Mouse (Mus musculus): ENCODE results near the gene Ttc24. TPM values are rescaled to one million over a fixed set of nuclear protein-coding genes. Genes with fewer than 3 reads are reported as not detected.
A peak's percentile ranks its signal among the peaks of the same experiment; 100 is the strongest.

The Ttc24 gene
- polyA plus RNA-seq, 1 experiment from 2014 or later = not detected

GRCm38 (mm10) chr3:88030608-88031395, 47.3 kb downstream of the Ttc24 start:
- Histone ChIP-seq H3K9me3 (ENCODE audit: control insufficient read depth, low read length) (no peaks in the 10 kb centered on the region), H3K9ac (ENCODE audit: low read length) (no peak overlapping the region), H3K4me1 (replicated peaks; ENCODE audit: control insufficient read depth, insufficient read depth) (no peaks in the 10 kb centered on the region), H3K36me3 (ENCODE audit: control insufficient read depth, insufficient read depth, low read length) (no peaks in the 10 kb centered on the region), H3K27me3 (ENCODE audit: control insufficient read depth, insufficient read depth, low read length) (no peaks in the 10 kb centered on the region; the same call in 1 of the 2 replicates), H3K27ac (replicated peaks) (no peak overlapping the region), H3K4me3 (ENCODE audit: low read depth, low read length) (no peak overlapping the region), H3K4me2 (replicated peaks; ENCODE audit: low read depth) (no peak overlapping the region)
- peak; percentile 74; the same call in 1 of the 2 replicates for ATAC-seq (ENCODE audit: low FRiP score, low TSS enrichment)
- 11% methylated on average over 19 of the region's 19 CpGs for WGBS
- no peak for TF ChIP-seq CTCF (IDR thresholded peaks at IDR 0.05; ENCODE audit: low read depth)
- no peak for TF ChIP-seq EP300 (optimal IDR thresholded peaks at IDR 0.05)
- peak; percentile 82 for DNase-seq (ENCODE audit: low spot score)

DNA sequence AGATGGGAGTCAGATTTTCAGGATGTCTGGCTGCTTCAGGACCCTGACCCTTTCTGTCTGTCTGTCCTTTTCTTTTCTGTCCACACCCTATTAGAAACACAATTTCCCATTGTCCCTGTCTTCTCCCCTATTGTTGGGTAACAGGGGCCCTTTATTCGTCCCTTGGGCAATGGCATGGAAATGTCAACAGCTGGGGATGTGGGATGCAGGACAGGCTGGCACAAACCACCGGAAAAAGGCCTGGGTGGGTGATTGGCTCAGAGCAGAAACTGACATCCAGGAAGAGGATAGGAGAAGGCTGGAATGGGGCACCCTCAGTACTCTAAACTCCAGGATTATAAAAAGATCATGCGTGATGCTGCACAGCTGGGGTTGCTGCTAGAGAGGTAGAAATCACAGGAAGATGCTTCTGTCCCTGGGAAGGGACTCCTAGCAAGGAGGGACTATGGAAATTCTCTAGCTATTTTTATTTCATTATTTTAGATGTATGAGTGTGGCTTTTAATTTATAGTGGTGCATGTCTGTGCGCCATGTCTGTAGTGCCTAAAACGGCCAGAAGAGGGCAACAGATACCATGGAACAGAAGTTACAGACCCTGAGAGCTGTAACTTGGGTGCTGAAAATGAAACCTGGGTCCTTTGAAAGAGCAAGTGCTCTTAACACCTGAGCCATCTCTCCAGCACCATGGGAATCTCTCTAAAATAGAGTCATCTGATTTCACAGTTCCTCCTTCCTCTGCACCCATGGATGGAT, 50.5 kb downstream of the Ttc24 start, which contains the start of gene Hapln2:
TSS of gene Hapln2 (minus strand) at position 150 of the 753 bp plus-strand sequence.
- Histone ChIP-seq H3K4me3 (ENCODE audit: low read depth, low read length) (no peak within 1 kb of the TSS), H3K27ac (replicated peaks) (no peak within 1 kb of the TSS), H3K9me3 (ENCODE audit: control insufficient read depth, low read length) (no peaks in the 10 kb centered on the region), H3K9ac (ENCODE audit: low read length) (no peak within 1 kb of the TSS), H3K27me3 (ENCODE audit: control insufficient read depth, insufficient read depth, low read length) (peaks cover 14% of the 10 kb centered on the region; the same call in 1 of the 2 replicates), H3K36me3 (ENCODE audit: control insufficient read depth, insufficient read depth, low read length) (no peaks in the 10 kb centered on the region), H3K4me2 (replicated peaks; ENCODE audit: low read depth) (no peak within 1 kb of the TSS), H3K4me1 (replicated peaks; ENCODE audit: control insufficient read depth, insufficient read depth) (no peaks in the 10 kb centered on the region)
- TF ChIP-seq EP300 (optimal IDR thresholded peaks at IDR 0.05) = no peak
- peak; percentile 70 for TF ChIP-seq CTCF (IDR thresholded peaks at IDR 0.05; ENCODE audit: low read depth)
- 54% methylated on average over 5 of the region's 5 CpGs for WGBS
- ATAC-seq (ENCODE audit: low FRiP score, low TSS enrichment) (no peak), DNase-seq (ENCODE audit: low spot score) (peak; percentile 30)

- no peak overlapping the region for H3K9ac ChIP-seq (ENCODE audit: low read length)
- DNase-seq (ENCODE audit: low spot score) = no peak
- no peaks in the 10 kb centered on the region for H3K9me3 ChIP-seq (ENCODE audit: control insufficient read depth, low read length)
- no peak overlapping the region for H3K4me3 ChIP-seq (ENCODE audit: low read depth, low read length)
- peaks cover 17% of the 10 kb centered on the region; the same call in 1 of the 2 replicates for H3K27me3 ChIP-seq (ENCODE audit: control insufficient read depth, insufficient read depth, low read length)
- H3K27ac ChIP-seq (replicated peaks) = no peak overlapping the region
- H3K4me1 ChIP-seq (replicated peaks; ENCODE audit: control insufficient read depth, insufficient read depth) = no peaks in the 10 kb centered on the region
- 59% methylated on average over 7 of the region's 7 CpGs for WGBS
- TF ChIP-seq CTCF (IDR thresholded peaks at IDR 0.05; ENCODE audit: low read depth) (no peak), EP300 (optimal IDR thresholded peaks at IDR 0.05) (no peak)
- no peaks in the 10 kb centered on the region for H3K36me3 ChIP-seq (ENCODE audit: control insufficient read depth, insufficient read depth, low read length)
- no peak overlapping the region for H3K4me2 ChIP-seq (replicated peaks; ENCODE audit: low read depth)
- ATAC-seq (ENCODE audit: low FRiP score, low TSS enrichment) = no peak
These were observed 51.3 kb downstream of the Ttc24 start for GRCm38 (mm10) chr3:88026823-88027222.

DNA sequence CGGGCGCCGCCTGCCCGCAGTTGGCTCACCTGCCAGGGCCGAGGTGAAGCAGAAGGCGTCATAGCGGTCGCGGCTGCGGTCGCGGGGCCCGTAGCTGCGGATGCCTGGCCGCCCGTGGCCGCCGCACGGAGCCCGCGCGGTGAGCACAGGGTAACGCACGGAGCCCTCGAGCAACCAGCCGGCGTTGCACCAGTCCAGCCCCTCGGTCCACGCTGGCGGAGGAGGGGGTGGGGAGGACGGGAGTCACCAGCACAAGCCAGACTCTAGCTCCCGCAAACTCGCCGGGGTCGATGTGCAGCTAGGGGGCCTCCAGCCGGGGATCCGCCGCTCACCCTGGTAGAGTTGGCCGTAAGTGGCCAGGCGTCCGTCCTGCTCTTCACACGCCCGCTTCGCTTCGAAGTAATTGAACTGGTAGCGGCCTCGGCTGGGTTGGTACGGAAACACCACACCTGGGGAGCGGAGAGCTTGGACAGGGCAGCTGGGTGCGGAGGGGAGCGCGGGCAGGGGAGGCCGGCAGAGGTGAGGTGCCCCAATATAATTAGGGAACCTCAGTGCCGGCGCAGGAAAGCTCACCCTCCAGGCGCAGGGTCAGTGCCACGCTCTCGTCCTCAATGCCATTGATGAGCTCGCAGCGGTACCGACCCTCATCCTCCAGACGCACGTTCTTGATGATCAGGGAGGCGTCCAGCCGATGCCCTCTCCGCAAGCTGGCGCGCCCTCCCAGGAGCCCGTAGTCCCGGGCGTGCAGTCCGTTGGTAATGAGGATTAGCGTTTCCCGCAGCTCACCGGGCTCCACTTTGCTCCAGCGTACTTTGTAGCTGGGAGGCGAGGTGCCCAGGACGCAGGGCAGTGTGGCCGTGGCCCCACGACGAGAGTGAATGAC, 54.7 kb downstream of the Ttc24 start:
- WGBS = under 1% methylated on average over 69 of the region's 81 CpGs

More for the DNA sequence above, 54.7 kb downstream of the Ttc24 start:
- DNase-seq (ENCODE audit: low spot score) (no peak), ATAC-seq (ENCODE audit: low FRiP score, low TSS enrichment) (no peak; the same call in 1 of the 2 replicates)
- TF ChIP-seq CTCF (IDR thresholded peaks at IDR 0.05; ENCODE audit: low read depth) (no peak), EP300 (optimal IDR thresholded peaks at IDR 0.05) (no peak)
- Histone ChIP-seq H3K4me2 (replicated peaks; ENCODE audit: low read depth) (peak overlapping the region; percentile 90), H3K4me1 (replicated peaks; ENCODE audit: control insufficient read depth, insufficient read depth) (no peaks in the 10 kb centered on the region), H3K36me3 (ENCODE audit: control insufficient read depth, insufficient read depth, low read length) (no peaks in the 10 kb centered on the region), H3K27ac (replicated peaks) (no peak overlapping the region), H3K9me3 (ENCODE audit: control insufficient read depth, low read length) (no peaks in the 10 kb centered on the region), H3K4me3 (ENCODE audit: low read depth, low read length) (peak overlapping the region; percentile 45), H3K9ac (ENCODE audit: low read length) (peak overlapping the region; percentile 43; the same call in 1 of the 2 replicates), H3K27me3 (ENCODE audit: control insufficient read depth, insufficient read depth, low read length) (peaks cover 21% of the 10 kb centered on the region; the same call in 1 of the 2 replicates)
